Mouse (Mus musculus) kidney, postnatal 0 days (tissue): Measurements from ENCODE around the gene Rgs11. TPM values are rescaled to one million over a fixed set of nuclear protein-coding genes. Genes with fewer than 3 reads are reported as not detected.

Experiments
- ATAC-seq: fragments of 200-750 bp; cut with Nextera tagmentation; replicated peaks from 2 replicates; pipeline ENCODE4 v1.8.0; 2017; ENCODE audit warnings: low read depth, moderate number of reproducible peaks, moderate TSS enrichment, moderate library complexity; ENCODE audit not compliant: low FRiP score
- DNase-seq: peaks from one replicate; pipeline ENCODE4 v3.0.0-alpha.2; 2016; ENCODE audit warnings: low spot score
- H3K27ac ChIP-seq: fragments of 300-500 bp; sonication (generic); 2 replicates; pipeline ENCODE4 v1.5.1; 2014; ENCODE audit warnings: mild to moderate bottlenecking
- H3K27me3 ChIP-seq: fragments of 300-500 bp; sonication (generic); 2 replicates; pipeline ENCODE4 v1.6.1; 2014; ENCODE audit warnings: low read length, mixed read lengths; ENCODE audit not compliant: insufficient read depth
- H3K36me3 ChIP-seq: fragments of 300-500 bp; sonication (generic); 2 replicates; pipeline ENCODE4 v1.6.1; 2014; ENCODE audit warnings: low read length, mixed read lengths; ENCODE audit not compliant: insufficient read depth
- H3K4me1 ChIP-seq: fragments of 300-500 bp; sonication (generic); replicated peaks from 2 replicates; pipeline ENCODE4 v1.6.1; 2014; ENCODE audit warnings: antibody characterized with exemption, low read length, mixed read lengths; ENCODE audit not compliant: insufficient read depth
- H3K4me2 ChIP-seq: fragments of 300-500 bp; sonication (generic); 2 replicates; pipeline ENCODE4 v1.6.1; 2014; ENCODE audit warnings: mild to moderate bottlenecking, low read length, moderate library complexity, mixed read lengths
- H3K4me3 ChIP-seq: fragments of 300-500 bp; sonication (generic); replicated peaks from 2 replicates; pipeline ENCODE4 v1.5.1; 2014; ENCODE audit warnings: low read depth, low read length
- H3K9ac ChIP-seq: fragments of 300-500 bp; sonication (generic); 2 replicates; pipeline ENCODE4 v1.6.1; 2014; ENCODE audit warnings: low read depth, low read length
- H3K9me3 ChIP-seq: fragments of 300-500 bp; sonication (generic); replicated peaks from 2 replicates; pipeline ENCODE4 v1.6.1; 2016; ENCODE audit warnings: low read length, inconsistent platforms, mixed read lengths
- CTCF ChIP-seq: IDR thresholded peaks from 2 replicates; pipeline ENCODE4 v1.5.1; 2016; ENCODE audit warnings: antibody characterized with exemption, low read depth, mild to moderate bottlenecking, moderate library complexity
- WGBS: fragments of 180-500 bp; shearing (Covaris S2); extraction: QIAGEN DNeasy Blood & Tissue Kit; methylation state at CpG from one replicate; pipeline ENCODE4 v1.1.7; 2014; 5-methylcytosine and 5-hydroxymethylcytosine counted together
- polyA plus RNA-seq: library from polyadenylated mRNA; unstranded; fragments of >200 nt; fragmentation: Nextera tagmentation; extraction: Ambion mirVana; gene quantifications from 2 replicates; pipeline ENCODE4 v1.2.1, GENCODE M21; 2015

Rgs11 gene
- polyA plus RNA-seq, 1 experiment from 2014 or later: 9.1 TPM

DNA sequence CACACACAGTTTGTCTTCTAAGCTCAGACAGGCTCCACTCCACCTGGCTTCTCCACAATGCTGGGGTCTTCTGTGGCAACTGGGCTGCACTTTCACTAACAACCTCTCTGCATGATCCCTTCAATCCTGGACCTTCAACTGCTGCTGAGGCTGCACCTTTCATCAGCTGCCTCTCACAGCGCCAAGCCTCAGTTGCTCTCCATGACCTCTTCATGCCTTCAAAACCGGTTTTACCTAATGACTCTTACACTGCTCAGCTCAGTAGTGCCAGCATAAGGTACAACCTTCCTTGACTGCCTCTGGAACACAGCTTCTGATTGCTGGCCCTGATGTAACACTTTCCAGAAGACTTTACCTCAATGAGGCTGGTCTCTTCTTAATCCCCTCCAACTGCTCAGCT lies 18.8 kb downstream of the Rgs11 start:
- no peaks in the 10 kb centered on the region for H3K27me3 ChIP-seq
- DNase-seq (no peak), ATAC-seq (0 out of 2 replicates have a peak, but pooled peaks have one; percentile 36)
- H3K4me3 ChIP-seq: no peak overlapping the region
- TF ChIP-seq CTCF: no peak
- WGBS: 62% methylated on average over 2 of the region's 2 CpGs
- H3K9ac ChIP-seq: no peak overlapping the region
- H3K9me3 ChIP-seq: no peaks in the 10 kb centered on the region
- H3K36me3 ChIP-seq: 0 out of 2 replicates have a peak, but pooled peaks cover 5% of the 10 kb centered on the region
- H3K27ac ChIP-seq: 0 out of 2 replicates have a peak overlapping the region, but pooled peaks have one; percentile 10
- H3K4me1 ChIP-seq: no peaks in the 10 kb centered on the region; the same call in 1 of the 2 replicates
- H3K4me2 ChIP-seq: no peak overlapping the region

DNA sequence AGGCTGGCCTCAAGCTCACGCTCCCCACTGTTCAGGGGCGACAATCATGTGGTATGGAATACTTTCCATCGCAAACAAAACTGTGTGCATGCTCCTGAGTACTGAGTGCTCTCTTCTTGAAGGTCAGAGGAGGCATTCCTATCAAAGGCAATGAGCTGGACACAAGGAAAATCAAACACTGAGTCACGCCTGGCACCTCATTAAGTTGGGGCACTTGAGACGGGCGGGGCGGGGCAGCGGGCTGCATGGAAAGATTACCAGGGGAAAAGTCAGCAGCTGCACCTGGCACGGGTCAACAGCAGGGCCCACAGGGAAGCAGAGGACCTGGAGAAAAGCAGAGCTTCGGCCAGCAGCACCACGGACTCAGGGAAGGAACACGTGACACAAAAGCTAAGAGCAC lies 22.4 kb downstream of the Rgs11 start:
- TF ChIP-seq CTCF: no peak
- H3K36me3 ChIP-seq: 0 out of 2 replicates have a peak, but pooled peaks cover 3% of the 10 kb centered on the region
- no peak overlapping the region for H3K9ac ChIP-seq
- no peaks in the 10 kb centered on the region for H3K27me3 ChIP-seq
- peak overlapping the region; percentile 78; the same call in 1 of the 2 replicates for H3K27ac ChIP-seq
- no peak overlapping the region for H3K4me2 ChIP-seq
- no peaks in the 10 kb centered on the region; the same call in 1 of the 2 replicates for H3K4me1 ChIP-seq
- WGBS: 45% methylated on average over 12 of the region's 12 CpGs
- ATAC-seq (peak; percentile 70; the same call in 1 of the 2 replicates), DNase-seq (no peak)
- no peaks in the 10 kb centered on the region for H3K9me3 ChIP-seq
- no peak overlapping the region for H3K4me3 ChIP-seq

DNA sequence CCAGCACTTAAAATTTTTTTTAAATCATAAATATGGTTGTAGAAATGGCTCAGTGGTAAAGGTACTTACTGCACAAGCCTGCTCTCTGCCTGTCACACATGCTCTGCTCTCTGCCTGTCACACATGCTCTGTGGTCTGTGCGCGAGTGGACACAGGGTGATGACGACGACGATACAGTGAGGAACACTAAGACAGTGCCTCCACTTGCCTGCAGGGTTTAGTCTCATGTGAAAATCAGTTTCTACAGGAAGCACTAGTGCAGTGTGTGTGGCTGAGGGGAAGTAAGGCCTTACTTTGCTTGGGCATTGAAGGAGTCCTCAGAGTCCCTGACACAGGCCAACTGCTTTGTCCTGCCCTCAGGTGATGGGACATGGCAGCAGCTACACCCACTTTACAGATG lies 27.0 kb downstream of the Rgs11 start:
- H3K27me3 ChIP-seq: no peaks in the 10 kb centered on the region
- ATAC-seq (no peak), DNase-seq (no peak)
- H3K27ac ChIP-seq: no peak overlapping the region
- no peak overlapping the region for H3K4me3 ChIP-seq
- no peaks in the 10 kb centered on the region; the same call in 1 of the 2 replicates for H3K4me1 ChIP-seq
- no peak overlapping the region for H3K4me2 ChIP-seq
- H3K36me3 ChIP-seq: no peaks in the 10 kb centered on the region
- TF ChIP-seq CTCF: no peak
- H3K9me3 ChIP-seq: no peaks in the 10 kb centered on the region
- H3K9ac ChIP-seq: no peak overlapping the region
- 95% methylated on average over 5 of the region's 5 CpGs for WGBS

DNA sequence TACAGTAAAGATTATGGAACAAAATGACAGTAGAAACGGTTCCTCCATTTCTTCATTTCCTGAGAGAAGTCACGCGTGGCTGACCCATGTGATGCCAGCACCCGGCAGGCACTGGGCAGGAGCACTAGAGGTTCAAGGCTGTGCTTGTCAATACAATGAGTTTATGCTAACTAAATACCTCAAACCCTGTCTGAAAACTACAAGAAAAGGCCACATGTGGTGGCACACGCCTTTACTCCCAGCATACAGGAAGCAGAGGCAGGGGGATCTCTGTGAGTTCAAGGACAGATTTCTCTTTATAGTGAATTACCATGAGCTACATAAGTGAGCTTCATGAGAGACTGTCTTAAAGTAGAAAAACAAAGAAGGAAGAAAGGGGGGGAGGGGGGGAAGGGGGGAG lies 28.4 kb downstream of the Rgs11 start:
- WGBS: 74% methylated on average over 5 of the region's 5 CpGs
- no peak overlapping the region for H3K9ac ChIP-seq

DNA sequence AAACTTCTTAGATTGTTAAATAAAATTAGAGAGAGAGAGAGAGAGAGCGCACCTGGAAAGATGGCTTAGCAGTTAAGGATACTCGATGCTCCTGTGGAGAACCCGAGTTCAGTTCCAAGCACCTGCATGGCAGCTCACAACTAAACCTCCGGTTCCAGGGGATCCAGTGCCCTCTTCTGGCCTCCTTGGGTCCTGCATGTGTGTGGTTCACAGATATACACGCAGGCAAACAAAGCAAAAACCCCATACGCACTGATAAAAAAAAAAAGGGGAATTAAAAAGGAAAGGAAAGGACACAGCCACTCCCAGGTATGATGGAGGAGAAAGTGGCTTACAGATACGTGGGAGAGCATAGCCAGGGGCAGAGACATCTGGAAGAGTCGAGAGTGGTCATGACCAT lies 30.1 kb downstream of the Rgs11 start:
- Histone ChIP-seq H3K27me3 (no peaks in the 10 kb centered on the region), H3K9ac (no peak overlapping the region), H3K36me3 (no peaks in the 10 kb centered on the region), H3K27ac (no peak overlapping the region), H3K9me3 (no peaks in the 10 kb centered on the region), H3K4me3 (no peak overlapping the region), H3K4me1 (no peaks in the 10 kb centered on the region), H3K4me2 (no peak overlapping the region)
- TF ChIP-seq CTCF: peak; percentile 51
- DNase-seq (no peak), ATAC-seq (no peak)
- WGBS: 76% methylated on average over 8 of the region's 8 CpGs

More for the DNA sequence above, 28.4 kb downstream of the Rgs11 start:
- H3K9me3 ChIP-seq: no peaks in the 10 kb centered on the region
- TF ChIP-seq CTCF: no peak
- H3K27me3 ChIP-seq: no peaks in the 10 kb centered on the region
- ATAC-seq (no peak), DNase-seq (no peak)
- H3K4me1 ChIP-seq: no peaks in the 10 kb centered on the region
- 0 out of 2 replicates have a peak overlapping the region, but pooled peaks have one; percentile 13 for H3K27ac ChIP-seq
- H3K36me3 ChIP-seq: no peaks in the 10 kb centered on the region
- no peak overlapping the region for H3K4me2 ChIP-seq
- H3K4me3 ChIP-seq: no peak overlapping the region

DNA sequence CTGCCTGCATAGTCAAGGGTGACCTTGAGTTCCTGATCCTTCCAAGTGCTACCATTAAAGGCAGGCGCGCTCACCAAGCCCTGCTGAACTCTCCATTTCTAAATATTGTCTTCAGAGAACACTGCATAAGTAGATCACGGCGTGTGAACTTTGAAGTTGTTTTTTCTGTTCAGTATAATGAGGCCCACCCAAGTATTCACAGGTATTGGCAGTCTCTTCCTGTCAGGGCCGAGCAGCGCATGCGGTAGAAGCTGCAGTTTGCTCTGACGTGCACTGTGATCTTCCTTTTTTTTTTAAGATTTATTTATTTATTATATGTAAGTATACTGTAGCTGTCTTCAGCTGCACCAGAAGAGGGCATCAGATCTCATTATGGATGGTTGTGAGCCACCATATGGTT lies 31.6 kb downstream of the Rgs11 start:
- H3K4me2 ChIP-seq: no peak overlapping the region
- H3K9ac ChIP-seq: no peak overlapping the region
- WGBS: 88% methylated on average over 8 of the region's 8 CpGs
- H3K27ac ChIP-seq: no peak overlapping the region
- H3K4me1 ChIP-seq: no peaks in the 10 kb centered on the region
- TF ChIP-seq CTCF: no peak
- DNase-seq (no peak), ATAC-seq (no peak)
- no peaks in the 10 kb centered on the region for H3K36me3 ChIP-seq
- no peaks in the 10 kb centered on the region for H3K27me3 ChIP-seq
- no peaks in the 10 kb centered on the region for H3K9me3 ChIP-seq
- H3K4me3 ChIP-seq: no peak overlapping the region
